Mouse (Mus musculus) erythroblast, embryonic 14.5 days (primary cell): ENCODE measurements around the gene Ndufa6.

Experiments
- GATA1 ChIP-seq: IDR thresholded peaks from 2 replicates; pipeline ENCODE4 v1.6.1; 2012; ENCODE audit warnings: low read length, inconsistent platforms, mixed read lengths
- TAL1 ChIP-seq: IDR thresholded peaks from 3 replicates; pipeline ENCODE4 v1.6.1; 2012; ENCODE audit warnings: low read length, inconsistent platforms, mixed read lengths

- no peak for TF ChIP-seq GATA1
- TF ChIP-seq TAL1, result no peak
Observed at GRCm38 (mm10) chr15:82322195-82322594, 31.9 kb downstream of the Ndufa6 start.
